Mouse (Mus musculus) cerebellum, postnatal 4 days (tissue): Measurements from ENCODE around the gene Adk.
"Not testable (repeated sequence)": the region's sequence is repeated elsewhere in the genome, so short reads cannot be mapped to it uniquely, and the experiment has no call there.

Source experiments
- DNase-seq, 2 experiments: peaks; one replicate each; pipeline ENCODE4 v3.0.0; 2022; ENCODE audit warnings: low spot score in 2 of 2, mixed read lengths in 1 of 2

Gene Adk

GRCm38 (mm10) chr14:21433995-21434394, 381.6 kb downstream of the Adk start:
- DNase-seq, result no peak

DNA sequence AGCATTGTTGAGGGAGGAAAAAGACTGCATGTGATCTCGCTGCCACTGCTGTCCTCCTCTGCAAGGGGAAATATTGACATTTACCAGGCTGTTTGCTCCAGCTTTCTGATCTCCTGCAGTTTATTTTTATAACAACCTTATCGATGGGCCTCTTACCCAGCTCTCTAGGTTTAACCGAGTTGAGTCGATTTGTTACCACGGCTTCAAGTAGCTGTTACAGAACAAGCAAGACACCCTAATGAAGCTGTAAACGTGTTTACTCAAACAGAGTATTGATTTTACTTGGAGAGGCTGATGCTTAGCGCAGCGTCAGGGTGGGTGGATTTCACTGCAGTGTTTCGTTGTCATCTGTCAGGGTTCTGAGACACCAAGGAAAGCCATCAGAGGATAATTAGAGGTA, 382.3 kb downstream of the Adk start:
- DNase-seq, result no peak

DNA sequence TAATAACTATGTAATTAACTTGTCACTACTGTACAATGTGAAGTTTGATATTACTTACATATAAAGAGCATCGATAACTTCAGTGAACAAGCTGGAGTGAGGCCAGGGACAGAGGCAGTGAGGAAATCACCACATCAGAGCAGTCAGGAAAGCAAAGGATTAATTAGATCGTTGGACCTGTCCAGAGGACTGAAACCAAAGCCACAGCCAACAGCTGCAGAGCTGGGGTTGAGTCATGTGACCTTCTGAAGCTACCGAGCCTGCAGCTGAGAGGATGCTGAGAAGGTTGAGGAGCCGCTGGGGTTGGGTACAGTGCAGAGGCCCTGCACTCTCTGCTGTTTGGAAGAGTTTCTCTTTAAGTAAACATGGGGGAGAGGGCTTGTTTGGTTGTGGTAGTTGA, 387.4 kb downstream of the Adk start:
- DNase-seq, result no peak

DNA sequence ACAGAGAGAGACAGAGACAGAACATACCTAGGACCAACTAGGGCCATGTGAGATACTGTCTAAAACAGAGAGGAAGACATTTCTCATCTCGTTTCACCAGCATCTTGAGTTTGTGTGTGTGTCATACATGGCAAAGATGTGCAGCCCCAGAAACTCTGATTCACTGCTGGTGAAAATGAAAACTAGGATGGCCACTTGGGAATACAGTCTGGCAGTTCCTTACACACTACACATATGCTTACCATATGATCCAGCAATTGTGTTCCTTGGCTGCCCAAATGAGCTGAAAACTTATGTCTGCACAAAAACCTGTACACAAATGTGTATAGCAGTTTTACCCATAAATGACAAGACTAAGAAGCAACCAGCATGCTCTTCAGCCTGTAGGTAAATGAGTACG, 388.2 kb downstream of the Adk start:
- no peak for DNase-seq

- no peak for DNase-seq
Observed at GRCm38 (mm10) chr14:21441772-21442533, 389.6 kb downstream of the Adk start.

DNA sequence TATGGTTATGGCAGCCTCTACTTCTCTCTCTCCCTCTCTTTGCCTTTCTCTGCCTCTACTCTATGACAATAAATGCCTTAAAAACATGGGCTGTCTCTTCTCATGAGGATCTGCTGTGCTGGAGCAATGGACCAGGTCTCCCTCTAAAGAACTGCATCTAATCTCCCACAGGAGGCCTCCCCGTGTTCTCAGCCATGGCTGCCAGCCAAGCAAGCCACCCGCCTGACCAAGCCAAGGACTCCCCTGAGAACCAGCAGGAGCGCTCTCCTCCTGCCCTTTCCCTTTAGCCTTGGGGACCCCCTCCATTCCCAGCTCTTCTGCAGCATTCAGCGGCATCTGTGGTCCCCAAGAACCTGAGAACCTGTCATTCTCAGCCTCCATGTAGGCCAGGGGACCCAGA, 400.2 kb downstream of the Adk start:
- no peak for DNase-seq

GRCm38 (mm10) chr14:21453896-21454295, 401.5 kb downstream of the Adk start:
- DNase-seq, result no peak

- no peak for DNase-seq
Observed at GRCm38 (mm10) chr14:21455654-21456350, 403.4 kb downstream of the Adk start.

GRCm38 (mm10) chr14:21456526-21456925, 404.2 kb downstream of the Adk start:
- no peak for DNase-seq

DNA sequence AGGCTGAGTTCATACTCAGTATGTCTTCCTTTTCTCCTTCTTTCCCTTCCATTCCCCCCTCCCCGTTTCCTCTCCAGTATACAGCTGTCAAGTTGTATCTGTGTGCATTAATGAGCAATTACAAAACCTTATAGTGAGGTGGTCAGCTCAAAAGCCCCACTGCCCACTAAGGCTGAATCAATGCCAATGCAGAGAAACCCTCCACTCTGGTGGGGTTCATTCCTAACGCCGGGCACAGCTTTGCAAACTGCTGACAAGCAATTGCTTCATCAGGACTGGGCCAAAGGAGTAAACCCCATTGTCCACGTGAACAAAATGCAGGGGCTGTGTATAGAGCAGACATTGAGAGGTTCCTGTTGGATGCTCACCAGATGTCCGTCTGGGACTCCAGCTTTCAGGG, 405.5 kb downstream of the Adk start:
- DNase-seq, result no peak

DNA sequence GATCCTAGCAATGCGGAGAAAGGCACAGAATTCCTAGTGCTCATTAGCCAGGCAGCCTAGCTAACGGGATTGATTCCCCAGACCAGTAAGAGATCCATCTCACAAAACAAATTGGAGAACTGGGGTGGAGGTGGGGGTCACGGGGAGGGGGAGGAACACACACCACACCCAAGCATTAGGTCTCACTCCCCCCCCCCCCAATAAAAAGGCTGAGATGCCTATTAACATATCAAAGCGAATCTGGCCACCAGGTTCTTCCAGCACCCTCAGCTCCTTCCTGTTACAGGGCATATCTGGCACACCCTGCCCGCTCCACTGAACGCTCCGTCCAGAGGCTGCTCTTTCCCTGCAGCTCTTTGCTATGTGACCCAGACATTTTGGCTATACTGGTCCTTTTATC, 406.3 kb downstream of the Adk start:
- no peak for DNase-seq

DNA sequence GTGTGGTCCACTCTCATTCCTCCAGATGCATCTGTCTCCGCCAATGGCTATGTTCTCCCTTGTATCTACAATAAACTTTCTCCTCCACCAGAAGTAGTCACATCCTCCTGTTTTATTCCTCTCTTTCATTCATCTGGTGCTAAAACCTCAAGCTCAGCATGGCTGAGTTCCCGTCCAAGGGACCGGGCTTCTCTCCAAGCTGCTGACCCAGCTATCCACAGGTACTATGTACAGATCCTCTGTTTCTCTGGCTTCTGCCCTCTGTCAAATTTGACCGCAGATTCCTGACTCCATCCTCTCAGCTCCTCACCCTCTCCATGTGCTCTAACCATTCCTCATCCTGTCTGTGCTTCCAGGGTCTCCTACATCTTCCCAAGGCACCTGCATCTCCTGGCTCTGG, 406.8 kb downstream of the Adk start:
- no peak for DNase-seq

DNA sequence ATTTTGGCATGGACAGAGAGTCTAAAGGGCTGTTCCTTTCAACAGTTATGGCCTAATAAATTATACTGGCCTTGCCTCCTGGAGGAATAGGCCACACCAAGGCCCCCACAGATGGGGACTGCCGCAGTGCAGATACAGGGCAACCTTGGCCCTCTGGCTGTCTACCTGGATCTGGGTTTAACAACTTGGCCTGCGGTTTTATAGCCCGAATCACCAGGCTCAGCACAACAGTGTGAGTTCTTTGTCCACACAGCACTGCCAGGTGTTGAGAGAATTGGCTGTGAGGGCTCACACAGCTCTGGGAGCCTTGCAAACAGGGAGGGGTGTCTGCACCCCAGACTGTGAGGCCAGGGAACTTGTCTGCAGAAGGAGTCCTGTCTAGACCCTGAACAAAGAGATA, 410.0 kb downstream of the Adk start:
- DNase-seq, result no peak

DNA sequence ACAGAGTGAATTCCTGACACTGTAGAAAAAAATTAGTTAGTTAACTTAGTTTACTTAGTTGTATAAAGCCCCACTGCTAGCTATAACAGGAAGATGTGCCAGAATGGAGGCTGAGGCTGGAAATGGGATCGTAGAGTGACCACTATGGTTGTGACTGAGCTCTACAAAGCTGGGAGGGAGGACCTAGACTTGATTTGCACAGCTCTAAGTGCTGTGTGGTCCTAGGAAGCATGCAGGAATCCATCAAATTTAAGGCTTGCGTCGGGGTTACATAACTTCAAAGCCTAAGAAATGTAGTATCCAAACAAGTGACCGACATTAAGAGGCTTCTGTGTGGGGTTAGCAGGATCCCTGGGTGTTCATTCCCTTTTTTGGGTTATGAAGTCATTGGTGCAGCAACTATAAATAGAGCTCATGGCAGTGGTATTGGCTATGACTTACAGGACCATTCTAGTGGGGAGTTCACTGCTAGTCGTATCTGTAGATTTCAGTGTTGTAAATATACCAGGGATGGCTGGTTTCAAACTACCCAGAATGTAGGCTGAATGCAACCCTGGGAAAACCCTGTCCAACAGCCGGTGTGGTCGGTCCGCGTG, 410.8 kb downstream of the Adk start:
- DNase-seq, result no peak

- DNase-seq, result no peak
Observed at GRCm38 (mm10) chr14:21470386-21470785, 418.0 kb downstream of the Adk start.

- no peak for DNase-seq
Observed at GRCm38 (mm10) chr14:21471975-21472374, 419.6 kb downstream of the Adk start.

DNA sequence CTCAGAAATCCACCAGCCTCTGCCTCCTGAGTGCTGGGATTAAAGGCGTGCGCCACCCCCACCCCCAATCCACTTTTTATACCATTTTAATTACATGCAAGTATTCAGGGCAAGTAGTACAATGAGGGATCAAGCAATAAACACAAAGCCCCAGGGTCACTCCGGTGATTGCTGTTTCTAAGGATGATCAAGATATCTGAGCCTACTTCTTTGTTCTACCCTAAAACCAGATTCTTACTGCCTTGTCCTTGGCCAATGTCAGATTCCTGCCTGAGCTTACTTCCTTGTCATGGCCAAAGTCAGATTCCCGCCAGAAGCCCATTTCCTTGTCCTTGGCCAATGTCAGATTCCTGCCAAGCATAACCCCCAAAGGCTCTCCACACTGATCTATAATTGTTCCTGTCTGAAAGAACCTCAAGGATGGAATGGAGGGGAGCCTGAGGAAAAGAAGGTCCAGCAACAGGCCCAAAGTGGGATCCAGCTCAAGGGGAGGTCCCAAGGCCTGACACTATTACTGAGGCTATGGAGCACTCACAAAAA, 422.3 kb downstream of the Adk start:
- not testable (repeated sequence) for DNase-seq

GRCm38 (mm10) chr14:21477181-21477580, 424.8 kb downstream of the Adk start:
- DNase-seq, result no peak

- DNase-seq, result no peak
Observed at GRCm38 (mm10) chr14:21479566-21479965, 427.2 kb downstream of the Adk start.

GRCm38 (mm10) chr14:21480191-21480590, 427.8 kb downstream of the Adk start:
- no peak for DNase-seq

GRCm38 (mm10) chr14:21481231-21481630, 428.9 kb downstream of the Adk start, which contains the start of gene Kat6b:
Kat6b (plus strand) TSS chr14:21481434.
- DNase-seq, result no peak

GRCm38 (mm10) chr14:21484199-21484598, 431.8 kb downstream of the Adk start:
- no peak for DNase-seq

- DNase-seq, result no peak
Observed at GRCm38 (mm10) chr14:21484693-21485092, 432.3 kb downstream of the Adk start.
